In genomic region chr17:30969983-30970382, GRCm38 (mm10) we compare ENCODE assay signal across 18 mouse cellular contexts. TPM values are rescaled to one million over a fixed set of nuclear protein-coding genes. Genes with fewer than 3 reads are reported as not detected.
DNase-seq lines count a peak whose midpoint lies in the region; TF ChIP-seq lines count a peak whose summit lies in the region.
"Had no signal": no experiment of that assay in that cellular context is flagged by ENCODE, and none has a peak within 500 bp of the region (broad histone marks: within the 10 kb centered on the region; RNA-seq: fewer than 3 reads in every experiment).

No protein-coding gene starts in this region.

- DNase-seq in cerebellum, postnatal 14 days, result peak; percentile 54 to 66
- DNase-seq in cerebellum, adult 8-10 months, result no peak
- DNase-seq in heart, adult 11 months, result peak; percentile 91
- no peak for DNase-seq in heart, adult 8-10 months (ENCODE audit: low spot score)
- peak; percentile 57 for DNase-seq in brain, embryonic 14.5 days (ENCODE audit: low read depth)
- DNase-seq in gastrocnemius, adult 8-10 months (ENCODE audit: low spot score in 2 of 2), result peak; percentile 33 to 64
- DNase-seq in urinary bladder, adult 18-20 months (ENCODE audit: low spot score in 2 of 2), result no peak
- DNase-seq in ovary, postnatal 14 days (ENCODE audit: low spot score), result no peak
- DNase-seq: kidney, adult 2 months; kidney, postnatal 10 days; liver; right cerebral cortex, postnatal 14 days had no signal

- TF ChIP-seq CTCF in brain, embryonic 14.5 days (IDR thresholded peaks at IDR 0.05; ENCODE audit: borderline replicate concordance, extremely low read depth, insufficient read depth, insufficient read length), result no peak

- TF ChIP-seq POLR2A in brain, embryonic 14.5 days (IDR thresholded peaks at IDR 0.05; ENCODE audit: borderline replicate concordance, extremely low read depth, insufficient read depth, insufficient read length, poor library complexity, severe bottlenecking), result no peak

RNA-seq across cellular contexts. Expression of gene Umodl1, which starts 15.5 kb away (rescaled TPM):
- total RNA-seq in heart, adult 8-10 months (2022), result not detected
- polyA plus RNA-seq in brain, embryonic 14.5 days (2012; rRNA removed), result 0.04 and 0.10 TPM in 2 replicates
- total RNA-seq in gastrocnemius, adult 8-10 months (2022), result not detected
- total RNA-seq: common myeloid progenitor, adult 5-6 weeks; megakaryocyte progenitor cell, adult 5-6 weeks had no signal
- polyA plus RNA-seq: heart, postnatal 0 days; kidney, adult 2 months; lung, postnatal 0 days; neural tube, embryonic 14.5 days; stomach, embryonic 16.5 days had no signal

Comparison
In these comparisons a context has a peak if more than half of its experiments do, and no peak if none do; other contexts are left out.
1. DNase-seq: peak in cerebellum, postnatal 14 days (2 of 2), heart, adult 11 months (single experiment), brain, embryonic 14.5 days (single experiment) and gastrocnemius, adult 8-10 months (2 of 2); none in cerebellum, adult 8-10 months (single experiment), heart, adult 8-10 months (single experiment), urinary bladder, adult 18-20 months (0 of 2) and ovary, postnatal 14 days (single experiment).